Mouse (Mus musculus) embryonic fibroblast, embryonic 13.5 days (primary cell): Measurements from ENCODE around the gene Olfr750.

Experiments
- CTCF ChIP-seq: IDR thresholded peaks from 2 replicates; pipeline ENCODE4 v1.5.1; 2011; ENCODE audit warnings: mild to moderate bottlenecking, control low read depth, low read length, moderate library complexity, borderline replicate concordance; ENCODE audit not compliant: insufficient read depth
- POLR2A ChIP-seq: IDR thresholded peaks from 2 replicates; pipeline ENCODE4 v1.6.1; 2011; ENCODE audit warnings: low read depth, mild to moderate bottlenecking, control low read depth, low read length, moderate library complexity

DNA sequence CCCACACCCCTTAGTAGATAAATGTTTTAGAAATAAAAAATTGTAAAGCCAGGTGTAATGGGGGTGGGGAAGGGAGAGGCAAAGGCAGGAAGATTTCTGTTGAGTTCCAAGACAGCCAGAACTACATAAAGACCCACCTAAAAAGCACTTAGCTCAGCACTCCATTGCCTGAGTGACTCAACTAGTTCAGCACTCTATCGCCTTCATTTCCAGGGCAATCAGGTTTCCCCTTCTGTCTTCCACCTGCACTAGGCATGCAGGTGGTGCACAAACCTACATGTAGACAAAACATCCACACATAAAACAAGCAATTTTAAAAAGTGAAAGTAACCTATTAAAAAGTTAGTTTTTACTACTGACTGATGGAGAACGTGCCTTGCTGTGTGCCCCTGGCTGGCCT lies 10.9 kb upstream of the Olfr750 start:
- TF ChIP-seq POLR2A (no peak), CTCF (no peak)
